Mouse (Mus musculus) forebrain, embryonic 15.5 days (tissue): ENCODE results near the gene Fmo3. TPM values are rescaled to one million over a fixed set of nuclear protein-coding genes. Genes with fewer than 3 reads are reported as not detected.

Experiments used
- ATAC-seq: fragments of 200-750 bp; cut with Nextera tagmentation; replicated peaks from 2 replicates; pipeline ENCODE4 v1.8.0; 2017; ENCODE audit warnings: mild to moderate bottlenecking, moderate TSS enrichment, moderate library complexity
- H3K27ac ChIP-seq: fragments of 300-500 bp; sonication (generic); replicated peaks from 2 replicates; pipeline ENCODE4 v1.5.1; 2015; ENCODE audit warnings: mild to moderate bottlenecking, inconsistent platforms
- H3K27me3 ChIP-seq: fragments of 300-500 bp; sonication (generic); 2 replicates; pipeline ENCODE4 v1.6.1; 2015; ENCODE audit warnings: inconsistent platforms
- H3K36me3 ChIP-seq: fragments of 300-500 bp; sonication (generic); 2 replicates; pipeline ENCODE4 v1.6.1; 2015; ENCODE audit warnings: mild to moderate bottlenecking, inconsistent platforms
- H3K4me1 ChIP-seq: fragments of 300-500 bp; sonication (generic); 2 replicates; pipeline ENCODE4 v1.6.1; 2015; ENCODE audit warnings: inconsistent platforms
- H3K4me2 ChIP-seq: fragments of 300-500 bp; sonication (generic); replicated peaks from 2 replicates; pipeline ENCODE4 v1.6.1; 2015; ENCODE audit warnings: mild to moderate bottlenecking, inconsistent platforms
- H3K4me3 ChIP-seq: fragments of 300-500 bp; sonication (generic); 2 replicates; pipeline ENCODE4 v1.5.1; 2015; ENCODE audit warnings: mild to moderate bottlenecking, inconsistent platforms
- H3K9ac ChIP-seq: fragments of 300-500 bp; sonication (generic); replicated peaks from 2 replicates; pipeline ENCODE4 v1.6.1; 2015; ENCODE audit warnings: mild to moderate bottlenecking, inconsistent platforms
- H3K9me3 ChIP-seq: fragments of 300-500 bp; sonication (generic); 2 replicates; pipeline ENCODE4 v1.6.1; 2016; ENCODE audit warnings: inconsistent platforms
- WGBS: fragments of 180-500 bp; shearing (Covaris S2); methylation state at CpG from one replicate; pipeline ENCODE4 v1.1.7; 2015; ENCODE audit warnings: mixed read lengths; 5-methylcytosine and 5-hydroxymethylcytosine counted together
- polyA plus RNA-seq: library from polyadenylated mRNA; unstranded; fragments of >200 nt; fragmentation: Nextera tagmentation; extraction: Ambion mirVana; gene quantifications from 2 replicates; pipeline ENCODE4 v1.2.1, GENCODE M21; 2015

Fmo3 gene
- polyA plus RNA-seq, 1 experiment from 2014 or later = not detected

DNA sequence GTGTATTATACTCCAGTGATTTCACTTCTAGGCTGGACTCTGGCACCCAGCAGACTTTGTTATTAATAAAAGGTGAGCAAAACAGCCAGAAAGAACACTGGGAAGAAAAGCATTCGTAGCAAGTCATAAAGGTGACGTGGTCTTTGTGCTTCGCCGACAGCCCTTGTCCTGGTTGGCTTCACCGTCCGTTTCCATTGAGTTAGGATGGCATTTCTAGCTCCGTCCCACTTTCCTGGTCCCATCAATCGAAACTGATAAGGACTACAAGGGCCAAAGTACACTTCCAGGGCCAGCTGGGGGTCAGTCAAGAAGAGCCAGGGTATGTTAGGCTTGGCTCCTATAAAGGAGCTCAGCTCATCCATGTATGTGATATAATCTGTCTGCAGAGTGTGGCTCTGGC lies 67.7 kb downstream of the Fmo3 start:
- Histone ChIP-seq H3K27ac (no peak overlapping the region), H3K9ac (no peak overlapping the region), H3K9me3 (no peaks in the 10 kb centered on the region), H3K4me2 (no peak overlapping the region), H3K4me1 (no peaks in the 10 kb centered on the region), H3K27me3 (no peaks in the 10 kb centered on the region), H3K36me3 (no peaks in the 10 kb centered on the region), H3K4me3 (no peak overlapping the region)
- 80% methylated on average over 8 of the region's 8 CpGs for WGBS
- no peak for ATAC-seq

DNA sequence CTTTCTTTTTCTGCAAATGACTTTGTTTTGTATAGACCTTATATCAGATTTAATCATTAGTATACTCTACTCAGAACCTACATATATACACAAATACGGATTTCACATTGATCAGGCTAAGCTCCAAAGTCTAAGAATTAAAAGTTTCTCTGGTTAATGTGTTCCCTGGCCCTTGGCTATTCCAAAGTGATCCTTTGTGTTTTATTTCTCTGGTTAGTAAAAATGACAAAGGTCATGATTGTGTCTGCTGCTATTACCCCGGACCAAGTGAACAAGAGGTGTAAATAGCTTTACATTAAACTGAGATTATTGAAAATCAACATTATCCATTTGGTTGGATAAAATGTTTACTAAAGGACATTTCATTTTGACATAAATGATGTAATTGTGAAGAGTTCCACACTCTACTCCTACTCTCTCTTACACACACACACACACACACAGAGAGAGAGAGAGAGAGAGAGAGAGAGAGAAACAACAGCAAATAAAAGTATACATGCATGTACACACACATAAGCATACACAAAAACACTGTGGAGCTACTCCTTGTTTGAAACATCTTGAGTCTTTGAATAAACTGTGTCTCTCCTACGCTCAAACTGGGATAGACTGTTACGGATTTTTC lies 69.3 kb downstream of the Fmo3 start:
- no peaks in the 10 kb centered on the region for H3K4me1 ChIP-seq
- no peak overlapping the region for H3K4me3 ChIP-seq
- H3K27ac ChIP-seq = no peak overlapping the region
- WGBS = 91% methylated on average over 4 of the region's 4 CpGs
- H3K36me3 ChIP-seq = no peaks in the 10 kb centered on the region
- H3K4me2 ChIP-seq = no peak overlapping the region
- no peaks in the 10 kb centered on the region for H3K9me3 ChIP-seq
- no peaks in the 10 kb centered on the region for H3K27me3 ChIP-seq
- H3K9ac ChIP-seq = no peak overlapping the region
- no peak for ATAC-seq

DNA sequence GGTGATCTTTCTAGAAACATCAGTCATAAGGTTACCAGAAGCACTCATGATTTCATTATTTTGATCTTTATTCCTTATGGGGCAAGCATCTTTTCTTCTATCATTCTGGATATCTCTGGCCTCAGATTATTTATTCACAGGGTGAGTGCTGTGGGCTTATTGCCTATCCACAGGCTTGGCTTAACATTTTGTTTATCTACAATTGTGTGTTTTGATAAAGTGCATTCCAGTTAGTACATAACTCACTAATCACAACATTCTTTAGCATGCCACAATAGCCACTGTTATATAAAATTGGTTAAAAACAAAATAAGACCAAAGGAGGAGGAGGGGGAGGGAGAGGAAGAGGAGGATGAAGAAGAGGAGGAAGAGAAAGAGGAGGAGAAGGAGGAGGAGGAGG lies 72.2 kb downstream of the Fmo3 start:
- Histone ChIP-seq H3K4me2 (no peak overlapping the region), H3K9ac (no peak overlapping the region), H3K27ac (no peak overlapping the region), H3K27me3 (no peaks in the 10 kb centered on the region), H3K9me3 (no peaks in the 10 kb centered on the region), H3K4me3 (no peak overlapping the region), H3K36me3 (no peaks in the 10 kb centered on the region), H3K4me1 (no peaks in the 10 kb centered on the region)
- ATAC-seq = no peak

Other genes starting within 250 kb of the Fmo3 start
- 135 and 141 TPM in 2 replicates for gene Prrc2c, start 244.0 kb downstream of the Fmo3 start, polyA plus RNA-seq
- gene Fmo4, start 170.6 kb downstream of the Fmo3 start, polyA plus RNA-seq = 0.10 TPM in 1 of 2 replicates, not detected in the other
- gene Fmo1, start 117.9 kb downstream of the Fmo3 start, polyA plus RNA-seq = 15.3 and 16.1 TPM in 2 replicates
- gene Fmo2, start 85.8 kb downstream of the Fmo3 start, polyA plus RNA-seq = 0.14 TPM in 1 of 2 replicates, not detected in the other
- not detected in 2 replicates for gene Fmo6, start 47.0 kb downstream of the Fmo3 start, polyA plus RNA-seq
- not detected in 2 replicates for gene Mroh9, start 101.1 kb upstream of the Fmo3 start, polyA plus RNA-seq